Mouse (Mus musculus) embryonic facial prominence, embryonic 10.5 days (tissue): ENCODE data around the gene 1700113H08Rik. TPM values are rescaled to one million over a fixed set of nuclear protein-coding genes. Genes with fewer than 3 reads are reported as not detected.

ENCODE experiments used
- DNase-seq: peaks from one replicate; pipeline ENCODE4 v3.0.0-alpha.2; 2017; ENCODE audit warnings: low spot score
- H3K27ac ChIP-seq: fragments of 300-500 bp; sonication (generic); replicated peaks from 2 replicates; pipeline ENCODE4 v1.5.1; 2016; ENCODE audit warnings: mild to moderate bottlenecking
- H3K27me3 ChIP-seq: fragments of 300-500 bp; sonication (generic); replicated peaks from 2 replicates; pipeline ENCODE4 v1.6.1; 2016; ENCODE audit warnings: low read depth, mild to moderate bottlenecking; ENCODE audit not compliant: poor library complexity, severe bottlenecking
- H3K36me3 ChIP-seq: fragments of 300-500 bp; sonication (generic); replicated peaks from 2 replicates; pipeline ENCODE4 v1.6.1; 2016; ENCODE audit warnings: mild to moderate bottlenecking, moderate library complexity
- H3K4me1 ChIP-seq: fragments of 300-500 bp; sonication (generic); 2 replicates; pipeline ENCODE4 v1.6.1; 2016
- H3K4me3 ChIP-seq: fragments of 300-500 bp; sonication (generic); 2 replicates; pipeline ENCODE4 v1.5.1; 2016; ENCODE audit warnings: mild to moderate bottlenecking, moderate library complexity
- H3K9me3 ChIP-seq: fragments of 300-500 bp; sonication (generic); 2 replicates; pipeline ENCODE4 v1.6.1; 2016; ENCODE audit warnings: mild to moderate bottlenecking
- WGBS: fragments of 180-500 bp; shearing (Covaris S2); methylation state at CpG from one replicate; pipeline ENCODE4 v1.1.7; 2016; 5-methylcytosine and 5-hydroxymethylcytosine counted together
- polyA plus RNA-seq: library from polyadenylated mRNA; unstranded; fragments of >200 nt; fragmentation: Nextera tagmentation; extraction: Ambion mirVana; gene quantifications from 2 replicates; pipeline ENCODE4 v1.2.1, GENCODE M21; 2016

1700113H08Rik gene
- polyA plus RNA-seq, 1 experiment from 2014 or later, result not detected

DNA sequence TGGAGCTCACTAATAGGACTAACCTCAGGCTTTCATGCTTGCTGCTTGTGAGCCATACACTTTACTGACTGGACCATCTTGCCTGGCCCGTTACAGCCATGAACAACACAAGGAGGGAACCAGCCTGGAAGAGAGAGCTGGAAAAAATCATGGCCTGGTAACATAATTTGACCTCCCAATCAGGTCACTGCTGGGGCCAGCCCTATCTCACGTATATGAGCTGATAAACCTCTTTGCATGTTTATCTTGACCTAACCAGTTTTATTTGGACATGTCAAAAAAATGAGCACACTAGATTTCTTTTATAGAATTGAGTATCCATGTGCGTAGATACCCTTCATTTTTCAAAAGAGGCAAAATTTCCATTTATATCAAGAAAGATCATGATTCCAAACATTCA is 213.9 kb downstream of the 1700113H08Rik start:
- Histone ChIP-seq H3K4me3 (no peak overlapping the region), H3K27me3 (no peaks in the 10 kb centered on the region), H3K27ac (no peak overlapping the region), H3K4me1 (no peaks in the 10 kb centered on the region), H3K9me3 (no peaks in the 10 kb centered on the region), H3K36me3 (no peaks in the 10 kb centered on the region)
- 68% methylated on average over 3 of the region's 3 CpGs for WGBS
- DNase-seq, result no peak

DNA sequence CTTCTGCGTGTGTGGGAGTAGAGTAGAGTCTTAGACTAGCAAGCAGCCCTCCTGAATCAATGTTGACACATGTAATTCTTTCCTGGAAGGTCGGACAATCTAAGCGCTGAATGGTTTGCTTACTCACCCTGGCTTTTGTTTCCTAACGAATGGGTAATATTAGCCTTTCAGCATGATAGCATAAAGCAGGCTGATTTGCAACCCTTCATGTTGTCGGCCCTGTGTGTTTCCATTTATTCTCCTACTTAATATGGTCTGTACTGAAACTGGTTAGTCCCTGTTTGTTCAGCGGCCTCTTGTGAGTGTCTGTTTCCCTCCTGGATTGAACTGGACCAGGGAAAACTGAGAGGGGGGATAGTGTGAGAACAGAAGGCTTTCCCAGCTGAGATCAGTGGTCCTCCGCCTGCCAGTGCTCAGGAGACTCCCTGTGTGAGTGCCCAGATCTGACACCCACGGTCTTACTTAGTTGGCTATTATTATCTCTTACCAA is 214.3 kb downstream of the 1700113H08Rik start:
- H3K36me3 ChIP-seq, result no peaks in the 10 kb centered on the region
- no peaks in the 10 kb centered on the region for H3K27me3 ChIP-seq
- H3K4me3 ChIP-seq, result no peak overlapping the region
- 73% methylated on average over 8 of the region's 8 CpGs for whole genome bisulfite sequencing
- H3K27ac ChIP-seq, result no peak overlapping the region; the same call in 1 of the 2 replicates
- DNase-seq, result no peak
- H3K4me1 ChIP-seq, result no peaks in the 10 kb centered on the region
- no peaks in the 10 kb centered on the region for H3K9me3 ChIP-seq

DNA sequence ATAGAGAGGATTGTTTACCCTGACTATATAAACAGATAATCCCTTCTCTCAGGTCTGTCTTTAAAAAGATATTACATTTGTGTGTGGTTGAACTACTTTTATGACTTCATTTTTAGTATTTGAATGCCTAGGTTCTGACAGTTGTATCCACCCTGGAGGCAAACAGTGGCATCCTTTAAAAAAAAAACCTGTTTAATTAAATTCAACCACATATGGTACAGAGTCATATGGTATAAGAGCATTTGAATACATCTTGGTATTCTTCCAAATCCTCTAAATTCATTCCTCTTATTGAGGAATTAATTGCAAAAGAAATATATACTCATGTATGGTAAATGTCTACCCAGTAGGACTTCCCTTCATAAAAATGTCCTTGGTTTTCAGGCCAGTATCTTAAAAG is 217.2 kb downstream of the 1700113H08Rik start:
- no peaks in the 10 kb centered on the region for H3K4me1 ChIP-seq
- no peaks in the 10 kb centered on the region for H3K36me3 ChIP-seq
- no peaks in the 10 kb centered on the region for H3K9me3 ChIP-seq
- no peak overlapping the region for H3K4me3 ChIP-seq
- H3K27me3 ChIP-seq, result no peaks in the 10 kb centered on the region
- H3K27ac ChIP-seq, result no peak overlapping the region
- no peak for DNase-seq

Other genes with a start within 250 kb of the 1700113H08Rik start
- 0.26 and 0.35 TPM in 2 replicates for gene Stab2, start 50.0 kb upstream of the 1700113H08Rik start, polyA plus RNA-seq